Mouse (Mus musculus): ENCODE measurements around the gene Slc34a1. TPM values are rescaled to one million over a fixed set of nuclear protein-coding genes. Genes with fewer than 3 reads are reported as not detected.
A peak's percentile ranks its signal among the peaks of the same experiment; 100 is the strongest.

Slc34a1 gene
- polyA plus RNA-seq, 1 experiment = 0.10 TPM

DNA sequence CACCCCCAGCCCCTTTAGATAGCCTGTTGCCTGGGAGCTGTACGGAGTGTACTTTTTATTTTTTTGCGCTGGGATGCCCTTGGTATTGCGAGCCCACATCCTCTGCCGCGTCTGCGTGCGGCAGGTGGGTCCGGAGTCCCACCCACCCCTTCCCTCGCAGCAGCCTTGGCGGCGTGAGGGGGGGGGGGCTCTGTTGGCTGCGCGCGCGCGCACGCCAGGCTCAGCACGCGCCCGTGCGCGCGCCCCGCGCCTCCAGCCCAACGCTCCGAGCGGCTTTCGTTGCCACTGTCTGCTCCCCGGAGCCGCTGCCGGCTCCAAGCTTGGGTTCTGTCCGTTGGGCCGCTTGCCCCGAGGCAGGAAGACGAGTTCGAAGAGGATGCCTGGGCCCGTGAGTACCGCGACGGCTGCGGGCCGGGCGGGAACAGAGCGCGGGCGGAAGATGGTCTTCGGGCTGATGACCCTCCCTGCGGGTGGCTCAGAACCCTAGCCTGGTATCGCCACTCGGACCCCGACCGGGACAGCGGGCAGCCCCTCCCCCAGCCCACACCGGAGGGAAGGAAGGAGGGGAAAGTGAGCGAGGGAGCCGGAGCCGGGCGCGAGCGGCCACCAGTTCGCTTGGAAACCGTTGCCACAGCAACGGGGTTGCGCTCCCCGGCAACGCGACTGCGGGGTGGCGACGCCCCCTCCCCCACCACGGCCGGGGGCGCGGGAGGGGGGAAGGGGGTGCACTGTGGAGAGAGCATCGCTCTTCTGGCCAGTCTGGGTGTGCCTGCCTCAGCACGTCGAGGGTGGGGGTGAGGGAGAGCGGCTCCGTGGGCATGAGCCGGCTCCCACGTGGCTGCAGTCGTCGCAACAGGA, 66.3 kb downstream of the Slc34a1 start, which contains the start of gene Prr7:
Gene Prr7, plus strand, starts transcription at position 241 of the 858 bp plus-strand sequence.
- DNase-seq (ENCODE audit: low read depth) = peak; percentile 93
- TF ChIP-seq POLR2A (IDR thresholded peaks at IDR 0.05; ENCODE audit: borderline replicate concordance, extremely low read depth, insufficient read depth, insufficient read length, poor library complexity, severe bottlenecking) (peak; percentile 79), CTCF (IDR thresholded peaks at IDR 0.05; ENCODE audit: borderline replicate concordance, extremely low read depth, insufficient read depth, insufficient read length) (no peak)

DNA sequence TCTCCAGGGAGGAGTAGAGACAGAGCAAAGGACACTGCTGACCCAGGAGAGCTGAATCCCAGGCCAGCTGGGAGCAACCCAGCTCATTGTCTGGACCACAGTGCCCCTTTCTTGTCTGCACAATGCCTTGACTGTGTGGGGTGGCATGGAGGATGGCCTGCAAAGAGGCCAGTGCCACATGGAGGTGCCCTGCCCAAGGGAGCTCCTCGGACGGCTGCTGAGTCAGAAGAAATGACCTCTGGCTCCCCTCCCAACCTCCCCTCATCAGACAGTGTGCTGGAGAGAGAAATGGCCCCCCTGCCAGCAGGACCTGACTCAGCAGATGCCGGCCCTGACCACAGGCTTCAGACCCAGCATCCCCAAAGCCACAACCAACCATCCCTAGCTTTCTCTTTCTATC, 67.2 kb downstream of the Slc34a1 start:
- TF ChIP-seq CTCF (IDR thresholded peaks at IDR 0.05; ENCODE audit: borderline replicate concordance, extremely low read depth, insufficient read depth, insufficient read length) = no peak
- no peak for TF ChIP-seq POLR2A (IDR thresholded peaks at IDR 0.05; ENCODE audit: borderline replicate concordance, extremely low read depth, insufficient read depth, insufficient read length, poor library complexity, severe bottlenecking)
- peak; percentile 47 for DNase-seq (ENCODE audit: low read depth)

Other genes with a start within 250 kb of the Slc34a1 start
- 1.6 and 2.0 TPM in 2 replicates for gene Fgfr4, start 245.5 kb upstream of the Slc34a1 start, polyA plus RNA-seq (2012; rRNA removed)
- gene Nsd1, start 188.4 kb upstream of the Slc34a1 start, polyA plus RNA-seq (2012; rRNA removed) = 38.1 and 52.2 TPM in 2 replicates
- gene Prelid1, start 77.7 kb upstream of the Slc34a1 start, polyA plus RNA-seq (2012; rRNA removed) = 237 and 255 TPM in 2 replicates
- gene Rab24, start 76.2 kb upstream of the Slc34a1 start, polyA plus RNA-seq (2012; rRNA removed) = 113 and 173 TPM in 2 replicates
- 22.3 and 48.5 TPM in 2 replicates for gene Mxd3, start 68.4 kb upstream of the Slc34a1 start, polyA plus RNA-seq (2012; rRNA removed)
- gene Lman2, start 35.4 kb upstream of the Slc34a1 start, polyA plus RNA-seq (2012; rRNA removed) = 61.7 and 66.2 TPM in 2 replicates
- 0.51 and 0.69 TPM in 2 replicates for gene Rgs14, start 28.5 kb upstream of the Slc34a1 start, polyA plus RNA-seq (2012; rRNA removed)
- 0.51 and 0.66 TPM in 2 replicates for gene Pfn3, start 17.0 kb downstream of the Slc34a1 start, polyA plus RNA-seq (2012; rRNA removed)
- gene F12, start 28.6 kb downstream of the Slc34a1 start, polyA plus RNA-seq (2012; rRNA removed) = 0.13 and 0.26 TPM in 2 replicates
- 79.6 and 92.1 TPM in 2 replicates for gene Grk6, start 46.9 kb downstream of the Slc34a1 start, polyA plus RNA-seq (2012; rRNA removed)
- gene Prr7, start 66.1 kb downstream of the Slc34a1 start, polyA plus RNA-seq (2012; rRNA removed) = 75.5 and 77.4 TPM in 2 replicates
- gene Dbn1, start 89.9 kb downstream of the Slc34a1 start, polyA plus RNA-seq (2012; rRNA removed) = 809 and 867 TPM in 2 replicates
- 118 and 126 TPM in 2 replicates for gene Pdlim7, start 115.5 kb downstream of the Slc34a1 start, polyA plus RNA-seq (2012; rRNA removed)
- gene Dok3, start 131.1 kb downstream of the Slc34a1 start, polyA plus RNA-seq (2012; rRNA removed) = 15.9 and 20.0 TPM in 2 replicates
- gene Ddx41, start 138.5 kb downstream of the Slc34a1 start, polyA plus RNA-seq (2012; rRNA removed) = 92.4 and 109 TPM in 2 replicates
- gene Fam193b, start 172.9 kb downstream of the Slc34a1 start, polyA plus RNA-seq (2012; rRNA removed) = 161 and 190 TPM in 2 replicates
- gene Tmed9, start 175.5 kb downstream of the Slc34a1 start, polyA plus RNA-seq (2012; rRNA removed) = 98.7 and 99.3 TPM in 2 replicates
- 47.2 and 57.5 TPM in 2 replicates for gene B4galt7, start 201.7 kb downstream of the Slc34a1 start, polyA plus RNA-seq (2012; rRNA removed)
- gene Caml, start 224.8 kb downstream of the Slc34a1 start, polyA plus RNA-seq (2012; rRNA removed) = 74.6 and 80.9 TPM in 2 replicates
- gene Ddx46, start 236.8 kb downstream of the Slc34a1 start, polyA plus RNA-seq (2012; rRNA removed) = 46.6 and 52.7 TPM in 2 replicates

Measured in brain, embryonic 14.5 days (tissue).